Mouse (Mus musculus): ENCODE results near the gene Aoc2. TPM values are rescaled to one million over a fixed set of nuclear protein-coding genes. Genes with fewer than 3 reads are reported as not detected.

Aoc2 gene
- polyA plus RNA-seq, 1 experiment: 1.2 TPM

GRCm38 (mm10) chr11:101301299-101302003 lies 23.4 kb upstream of the Aoc2 start:
- peaks cover 14% of the 10 kb centered on the region for H3K36me3 ChIP-seq (ENCODE audit: control insufficient read depth, insufficient read depth)
- peaks cover 46% of the 10 kb centered on the region for H3K79me2 ChIP-seq (ENCODE audit: control insufficient read depth, insufficient read depth)
- H3K27me3 ChIP-seq (ENCODE audit: control insufficient read depth, insufficient read depth, insufficient read length): no peaks in the 10 kb centered on the region
- peak overlapping the region; percentile 99 for H3K4me2 ChIP-seq (ENCODE audit: low read depth)
- peak overlapping the region; percentile 44 for H3ac ChIP-seq (ENCODE audit: control insufficient read depth, insufficient read length)
- TF ChIP-seq MYOD1 (IDR thresholded peaks at IDR 0.05; ENCODE audit: control insufficient read depth in 1 of 3, insufficient read length in 2 of 3, low read depth in 2 of 3) (no peak), MYOG (IDR thresholded peaks at IDR 0.05; ENCODE audit: control insufficient read depth in 1 of 3, insufficient read depth in 1 of 3, insufficient read length in 2 of 3, low read depth in 2 of 3) (no peak), USF1 (IDR thresholded peaks at IDR 0.05; ENCODE audit: low read depth) (no peak), TCF3 (IDR thresholded peaks at IDR 0.05; ENCODE audit: insufficient read length, low read depth) (no peak), CEBPB (IDR thresholded peaks at IDR 0.05; ENCODE audit: insufficient read depth, poor library complexity, severe bottlenecking) (no peak), MAX (IDR thresholded peaks at IDR 0.05; ENCODE audit: low read depth) (no peak), E2F4 (IDR thresholded peaks at IDR 0.05; ENCODE audit: insufficient read depth) (no peak), SRF (IDR thresholded peaks at IDR 0.05; ENCODE audit: control insufficient read depth, insufficient read length, low read depth) (no peak), POLR2A (IDR thresholded peaks at IDR 0.05; ENCODE audit: insufficient read length, low read depth) (no peak), POLR2AphosphoS2 (IDR thresholded peaks at IDR 0.05; ENCODE audit: insufficient read length, low read depth) (no peak), REST (IDR thresholded peaks at IDR 0.05; ENCODE audit: insufficient read depth, insufficient read length) (no peak), TCF12 (IDR thresholded peaks at IDR 0.05; ENCODE audit: insufficient read depth, poor library complexity, severe bottlenecking) (no peak)
- H3K4me3 ChIP-seq: peak overlapping the region; percentile 97

- Histone ChIP-seq H3K79me2 (ENCODE audit: control insufficient read depth, insufficient read depth) (peaks cover 46% of the 10 kb centered on the region), H3K27me3 (ENCODE audit: control insufficient read depth, insufficient read depth, insufficient read length) (no peaks in the 10 kb centered on the region), H3K4me2 (ENCODE audit: low read depth) (peak within 1 kb of the TSS; percentile 99), H3K36me3 (ENCODE audit: control insufficient read depth, insufficient read depth) (peaks cover 13% of the 10 kb centered on the region), H3ac (ENCODE audit: control insufficient read depth, insufficient read length) (peak within 1 kb of the TSS; percentile 44), H3K4me3 (peak within 1 kb of the TSS; percentile 97)
- TF ChIP-seq SRF (IDR thresholded peaks at IDR 0.05; ENCODE audit: control insufficient read depth, insufficient read length, low read depth) (no peak), MAX (IDR thresholded peaks at IDR 0.05; ENCODE audit: low read depth) (no peak), MYOD1 (IDR thresholded peaks at IDR 0.05; ENCODE audit: control insufficient read depth in 1 of 3, insufficient read length in 2 of 3, low read depth in 2 of 3) (peak in 2 of 3 experiments; percentile 65 to 82), POLR2AphosphoS2 (IDR thresholded peaks at IDR 0.05; ENCODE audit: insufficient read length, low read depth) (peak; percentile 77), TCF12 (IDR thresholded peaks at IDR 0.05; ENCODE audit: insufficient read depth, poor library complexity, severe bottlenecking) (no peak), MYOG (IDR thresholded peaks at IDR 0.05; ENCODE audit: control insufficient read depth in 1 of 3, insufficient read depth in 1 of 3, insufficient read length in 2 of 3, low read depth in 2 of 3) (peak in 2 of 3 experiments; percentile 33 to 67), USF1 (IDR thresholded peaks at IDR 0.05; ENCODE audit: low read depth) (no peak), POLR2A (IDR thresholded peaks at IDR 0.05; ENCODE audit: insufficient read length, low read depth) (peak; percentile 73), REST (IDR thresholded peaks at IDR 0.05; ENCODE audit: insufficient read depth, insufficient read length) (no peak), CEBPB (IDR thresholded peaks at IDR 0.05; ENCODE audit: insufficient read depth, poor library complexity, severe bottlenecking) (peak; percentile 68), E2F4 (IDR thresholded peaks at IDR 0.05; ENCODE audit: insufficient read depth) (no peak)
These were observed 22.7 kb upstream of the Aoc2 start, which contains the start of gene Becn1 for GRCm38 (mm10) chr11:101302004-101302798. TSS of gene Becn1 (minus strand) at chr11:101302286.

GRCm38 (mm10) chr11:101307744-101308143 lies 17.1 kb upstream of the Aoc2 start:
- Histone ChIP-seq H3K27me3 (ENCODE audit: control insufficient read depth, insufficient read depth, insufficient read length) (peaks cover 6% of the 10 kb centered on the region), H3K36me3 (ENCODE audit: control insufficient read depth, insufficient read depth) (no peaks in the 10 kb centered on the region), H3K4me2 (ENCODE audit: low read depth) (no peak overlapping the region), H3K79me2 (ENCODE audit: control insufficient read depth, insufficient read depth) (no peaks in the 10 kb centered on the region), H3ac (ENCODE audit: control insufficient read depth, insufficient read length) (no peak overlapping the region), H3K4me3 (no peak overlapping the region)
- TF ChIP-seq TCF3 (IDR thresholded peaks at IDR 0.05; ENCODE audit: insufficient read length, low read depth): no peak
- no peak for TF ChIP-seq MYOG (IDR thresholded peaks at IDR 0.05; ENCODE audit: control insufficient read depth in 1 of 3, insufficient read depth in 1 of 3, insufficient read length in 2 of 3, low read depth in 2 of 3)
- no peak for TF ChIP-seq REST (IDR thresholded peaks at IDR 0.05; ENCODE audit: insufficient read depth, insufficient read length)
- TF ChIP-seq E2F4 (IDR thresholded peaks at IDR 0.05; ENCODE audit: insufficient read depth): no peak
- TF ChIP-seq MAX (IDR thresholded peaks at IDR 0.05; ENCODE audit: low read depth): no peak
- TF ChIP-seq POLR2AphosphoS2 (IDR thresholded peaks at IDR 0.05; ENCODE audit: insufficient read length, low read depth): no peak
- no peak for TF ChIP-seq TCF12 (IDR thresholded peaks at IDR 0.05; ENCODE audit: insufficient read depth, poor library complexity, severe bottlenecking)
- no peak for TF ChIP-seq CEBPB (IDR thresholded peaks at IDR 0.05; ENCODE audit: insufficient read depth, poor library complexity, severe bottlenecking)
- TF ChIP-seq USF1 (IDR thresholded peaks at IDR 0.05; ENCODE audit: low read depth): no peak
- TF ChIP-seq POLR2A (IDR thresholded peaks at IDR 0.05; ENCODE audit: insufficient read length, low read depth): no peak
- TF ChIP-seq MYOD1 (IDR thresholded peaks at IDR 0.05; ENCODE audit: control insufficient read depth in 1 of 3, insufficient read length in 2 of 3, low read depth in 2 of 3): no peak
- TF ChIP-seq SRF (IDR thresholded peaks at IDR 0.05; ENCODE audit: control insufficient read depth, insufficient read length, low read depth): no peak

- Histone ChIP-seq H3K27me3 (ENCODE audit: control insufficient read depth, insufficient read depth, insufficient read length) (peaks cover 6% of the 10 kb centered on the region), H3K4me3 (no peak overlapping the region), H3ac (ENCODE audit: control insufficient read depth, insufficient read length) (no peak overlapping the region), H3K79me2 (ENCODE audit: control insufficient read depth, insufficient read depth) (no peaks in the 10 kb centered on the region), H3K4me2 (ENCODE audit: low read depth) (no peak overlapping the region), H3K36me3 (ENCODE audit: control insufficient read depth, insufficient read depth) (no peaks in the 10 kb centered on the region)
- TF ChIP-seq SRF (IDR thresholded peaks at IDR 0.05; ENCODE audit: control insufficient read depth, insufficient read length, low read depth): no peak
- no peak for TF ChIP-seq MYOD1 (IDR thresholded peaks at IDR 0.05; ENCODE audit: control insufficient read depth in 1 of 3, insufficient read length in 2 of 3, low read depth in 2 of 3)
- no peak for TF ChIP-seq POLR2A (IDR thresholded peaks at IDR 0.05; ENCODE audit: insufficient read length, low read depth)
- TF ChIP-seq CEBPB (IDR thresholded peaks at IDR 0.05; ENCODE audit: insufficient read depth, poor library complexity, severe bottlenecking): no peak
- TF ChIP-seq MAX (IDR thresholded peaks at IDR 0.05; ENCODE audit: low read depth): no peak
These were observed 13.8 kb upstream of the Aoc2 start for GRCm38 (mm10) chr11:101311083-101311482.
